Mouse (Mus musculus) adrenal gland, postnatal 10 days (tissue): ENCODE results near the gene Tmem43. TPM values are rescaled to one million over a fixed set of nuclear protein-coding genes. Genes with fewer than 3 reads are reported as not detected.

Experiments
- DNase-seq: peaks from one replicate; pipeline ENCODE4 v3.0.0; 2021; ENCODE audit warnings: mixed read lengths
- total RNA-seq, 2 experiments: library from RNA; stranded (reverse); gene quantifications; 2 replicates each; pipeline ENCODE4 v1.2.3; 2021

Gene Tmem43
- total RNA-seq, 2 experiments from 2014 or later, result 25.6 to 35.3 TPM

DNA sequence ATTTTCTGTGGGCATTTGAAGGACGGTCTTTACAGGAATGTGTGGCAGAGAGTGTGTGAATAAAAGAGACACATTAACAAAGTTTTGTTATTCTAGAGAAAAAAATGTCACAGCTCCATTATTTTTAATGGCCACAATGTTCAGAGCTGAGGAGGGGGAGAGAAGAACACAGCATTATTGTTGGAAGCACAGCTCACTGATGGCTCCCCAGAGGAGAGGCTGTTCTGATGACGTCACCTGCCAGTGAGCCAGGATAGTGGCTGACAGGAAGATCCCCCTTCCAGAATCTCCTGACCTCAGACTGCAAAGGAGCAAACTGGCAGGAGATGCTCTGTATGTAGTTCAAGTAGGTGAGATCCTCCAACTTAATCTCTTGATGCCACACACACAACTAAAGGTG is 60.3 kb downstream of the Tmem43 start:
- DNase-seq, result no peak

DNA sequence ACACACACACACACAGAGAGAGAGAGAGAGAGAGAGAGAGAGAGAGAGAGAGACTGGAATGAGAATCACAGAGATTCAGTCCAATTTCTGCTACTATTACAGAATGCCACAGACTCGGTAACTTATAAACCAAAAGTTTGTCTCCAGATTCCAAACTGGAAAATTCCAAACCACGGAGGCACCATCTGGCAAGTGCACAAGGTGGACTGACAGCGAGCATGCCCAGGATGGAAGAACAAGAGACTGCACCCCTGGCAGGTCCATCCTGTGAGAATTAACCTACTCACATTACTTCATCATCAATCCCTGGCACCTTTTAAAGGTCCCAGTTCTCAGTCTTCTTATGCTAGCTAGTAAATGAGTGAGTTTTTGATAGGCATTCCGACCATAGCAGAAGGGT is 60.8 kb downstream of the Tmem43 start:
- DNase-seq, result no peak

DNA sequence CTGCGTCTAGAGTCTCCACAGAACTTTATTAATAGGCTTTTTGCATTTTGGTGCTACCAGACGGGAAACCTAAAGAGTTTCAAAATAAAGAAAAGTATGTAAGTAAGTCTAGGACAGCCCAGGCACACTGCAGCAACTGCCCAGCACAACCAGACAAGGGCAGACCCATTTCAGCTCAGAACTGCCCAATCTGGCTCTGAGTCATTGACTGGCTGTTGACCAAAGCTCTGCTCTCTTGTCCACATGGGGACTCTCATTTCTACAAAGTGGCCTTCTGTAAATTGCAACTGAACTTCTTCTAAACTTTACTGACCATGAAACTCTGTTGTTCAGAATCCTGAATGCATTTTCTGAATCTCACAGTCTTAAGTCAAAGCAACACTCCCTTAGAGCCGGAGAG is 61.7 kb downstream of the Tmem43 start:
- DNase-seq, result peak; percentile 29

DNA sequence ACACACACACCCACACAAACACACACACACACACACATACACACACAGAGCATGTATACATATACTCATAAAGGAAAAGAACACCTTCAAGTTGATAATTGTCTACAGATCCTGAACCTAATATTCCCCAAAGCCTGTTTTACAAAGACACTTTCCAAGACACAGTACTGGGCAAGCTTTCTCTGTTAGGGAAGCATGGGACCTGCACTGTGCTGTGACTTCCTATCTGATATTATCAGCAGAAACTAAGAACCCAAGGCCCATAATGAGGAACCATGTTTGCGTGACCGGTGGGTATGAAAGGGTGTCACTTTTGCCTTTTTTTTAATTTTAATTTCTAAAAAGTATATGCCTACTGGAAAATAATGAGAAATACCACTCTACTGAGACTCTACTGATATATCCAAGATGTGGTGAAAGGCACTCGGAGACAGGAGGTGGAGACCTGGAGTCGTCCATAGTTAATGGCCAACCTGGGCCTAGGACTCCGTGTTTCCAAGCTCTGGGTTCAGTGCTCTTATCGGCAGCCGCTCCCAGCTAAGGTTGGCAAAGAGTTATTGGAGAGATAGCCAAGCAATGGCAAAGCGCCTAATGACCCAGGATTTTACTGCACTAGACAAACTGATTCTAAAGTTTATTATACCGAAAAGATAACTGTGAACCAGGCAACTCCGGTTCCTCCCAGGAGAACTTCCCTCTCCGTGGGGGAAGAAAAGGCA is 62.7 kb downstream of the Tmem43 start:
- DNase-seq, result no peak

Other genes with a start within 250 kb of the Tmem43 start
- not detected for gene Wnt7a, start 62.3 kb upstream of the Tmem43 start, total RNA-seq
- gene Chchd4, start 157 bp upstream of the Tmem43 start, total RNA-seq, result 10 to 100 TPM; 15.7 to 16.4 TPM
- gene Xpc, start 42.2 kb downstream of the Tmem43 start, total RNA-seq, result 10 to 100 TPM; 12.1 to 14.4 TPM
- gene Lsm3, start 42.2 kb downstream of the Tmem43 start, total RNA-seq, result 10 to 100 TPM; 46.1 to 54.1 TPM
- gene Slc6a6, start 210.3 kb downstream of the Tmem43 start, total RNA-seq, result 100 to 1,000 TPM; 175 to 205 TPM